Comparison of ENCODE assay signal across 38 mouse cellular contexts in genomic region chr2:165380050-165380449, GRCm38 (mm10). TPM values are rescaled to one million over a fixed set of nuclear protein-coding genes. Genes with fewer than 3 reads are reported as not detected.
"Had no signal": no experiment of that assay in that cellular context is flagged by ENCODE, and none has a peak within 500 bp of the region (broad histone marks: within the 10 kb centered on the region; RNA-seq: fewer than 3 reads in every experiment).

No protein-coding gene starts in this region.

- ATAC-seq: hindbrain, postnatal 0 days; intestine, embryonic 16.5 days had no signal

- H3K9ac ChIP-seq: heart, embryonic 12.5 days; hindbrain, embryonic 13.5 days; hindbrain, embryonic 15.5 days; kidney, embryonic 15.5 days; limb, embryonic 12.5 days; liver, embryonic 13.5 days had no signal

- H3K4me2 ChIP-seq: heart, embryonic 12.5 days; hindbrain, embryonic 13.5 days; hindbrain, embryonic 15.5 days; kidney, embryonic 15.5 days; limb, embryonic 12.5 days; liver, embryonic 11.5 days; liver, embryonic 13.5 days had no signal

- H3K27ac ChIP-seq: gastrocnemius, adult 2 months; heart, embryonic 10.5 days; hindbrain, embryonic 10.5 days; hindbrain, embryonic 13.5 days; hindbrain, embryonic 15.5 days; hindbrain, postnatal 0 days; kidney, embryonic 15.5 days; kidney, postnatal 0 days; limb, embryonic 10.5 days; limb, embryonic 12.5 days; liver, embryonic 13.5 days had no signal

- DNase-seq: gastrocnemius, adult 2 months; gastrocnemius, postnatal 10 days; gastrocnemius, postnatal 25 days; heart, adult 18-20 months; heart, postnatal 10 days; heart, postnatal 4 days; kidney, adult 11 months; kidney, adult 2 months; kidney, adult 9 months; kidney, postnatal 14 days; kidney, postnatal 36 days; layer of hippocampus, adult 9-11 months; layer of hippocampus, postnatal 36 days; liver; liver, embryonic 13.5 days had no signal

- H3K4me1 ChIP-seq: kidney, embryonic 15.5 days; limb, embryonic 10.5 days; limb, embryonic 12.5 days had no signal

- H3K4me3 ChIP-seq: gastrocnemius, adult 2 months; heart, embryonic 10.5 days; heart, embryonic 12.5 days; hindbrain, embryonic 10.5 days; hindbrain, embryonic 13.5 days; hindbrain, embryonic 15.5 days; kidney, embryonic 15.5 days; limb, embryonic 10.5 days; limb, embryonic 12.5 days; liver, embryonic 13.5 days had no signal

- H3K27me3 ChIP-seq: heart, embryonic 12.5 days; hindbrain, embryonic 13.5 days; hindbrain, embryonic 15.5 days; kidney, embryonic 15.5 days; limb, embryonic 12.5 days; liver, embryonic 13.5 days had no signal

RNA-seq across cellular contexts. Expression of gene Zfp334, which starts 8.0 kb away (rescaled TPM):
- total RNA-seq: granulocyte monocyte progenitor cell, adult 5-6 weeks had no signal

RNA-seq across cellular contexts. Expression of gene Zfp663, which starts 11.5 kb away (rescaled TPM):
- total RNA-seq: gastrocnemius, adult 2 months; gastrocnemius, postnatal 25 days; granulocyte monocyte progenitor cell, adult 5-6 weeks; heart, adult 18-20 months; heart, adult 8-10 months; heart, postnatal 10 days; heart, postnatal 25 days; heart, postnatal 4 days; left cerebral cortex, adult 18-20 months; left cerebral cortex, postnatal 36 days had no signal
- polyA plus RNA-seq: heart, embryonic 12.5 days; kidney, adult 2 months; large intestine, adult 2 months had no signal

RNA-seq across cellular contexts. Expression of gene Ocstamp, which starts 20.2 kb away (rescaled TPM):
- total RNA-seq: granulocyte monocyte progenitor cell, adult 5-6 weeks; heart, adult 18-20 months; heart, adult 8-10 months; heart, postnatal 10 days; heart, postnatal 4 days; layer of hippocampus, adult 18-20 months; layer of hippocampus, postnatal 14 days; layer of hippocampus, postnatal 36 days; left cerebral cortex, adult 18-20 months; left cerebral cortex, adult 8-10 months; left cerebral cortex, postnatal 14 days; left cerebral cortex, postnatal 36 days had no signal
- polyA plus RNA-seq: heart, embryonic 14.5 days; hindbrain, embryonic 10.5 days; hindbrain, embryonic 15.5 days; hindbrain, postnatal 0 days; limb, embryonic 12.5 days had no signal
